Mouse (Mus musculus) gastrocnemius, adult 2 months (tissue): ENCODE measurements at regions not wholly inside any gene's neighbourhood (a gene's known extent, or its start where the extent isn't known, plus 50 kb on each side); places are given as distances from the start of the nearest gene placed in this dataset.

Source experiments
- DNase-seq: peaks from one replicate; pipeline ENCODE4 v3.0.0; 2022
- H3K27ac ChIP-seq: fragments of 200-600 bp; 2 replicates; pipeline ENCODE4 v1.8.1; 2022; ENCODE audit warnings: mild to moderate bottlenecking
- H3K4me3 ChIP-seq: fragments of 200-600 bp; 2 replicates; pipeline ENCODE4 v1.8.1; 2022; ENCODE audit warnings: mild to moderate bottlenecking, moderate library complexity
- CTCF ChIP-seq: fragments of 200-600 bp; IDR thresholded peaks from 2 replicates; pipeline ENCODE4 v1.8.1; 2022; ENCODE audit warnings: antibody characterized with exemption, mild to moderate bottlenecking, moderate library complexity
- intact Hi-C: fragments of 180-260 bp; cut with DNase I; formaldehyde crosslinking; loops from one replicate; pipeline ENCODE4 v1.15.1; 2025

DNA sequence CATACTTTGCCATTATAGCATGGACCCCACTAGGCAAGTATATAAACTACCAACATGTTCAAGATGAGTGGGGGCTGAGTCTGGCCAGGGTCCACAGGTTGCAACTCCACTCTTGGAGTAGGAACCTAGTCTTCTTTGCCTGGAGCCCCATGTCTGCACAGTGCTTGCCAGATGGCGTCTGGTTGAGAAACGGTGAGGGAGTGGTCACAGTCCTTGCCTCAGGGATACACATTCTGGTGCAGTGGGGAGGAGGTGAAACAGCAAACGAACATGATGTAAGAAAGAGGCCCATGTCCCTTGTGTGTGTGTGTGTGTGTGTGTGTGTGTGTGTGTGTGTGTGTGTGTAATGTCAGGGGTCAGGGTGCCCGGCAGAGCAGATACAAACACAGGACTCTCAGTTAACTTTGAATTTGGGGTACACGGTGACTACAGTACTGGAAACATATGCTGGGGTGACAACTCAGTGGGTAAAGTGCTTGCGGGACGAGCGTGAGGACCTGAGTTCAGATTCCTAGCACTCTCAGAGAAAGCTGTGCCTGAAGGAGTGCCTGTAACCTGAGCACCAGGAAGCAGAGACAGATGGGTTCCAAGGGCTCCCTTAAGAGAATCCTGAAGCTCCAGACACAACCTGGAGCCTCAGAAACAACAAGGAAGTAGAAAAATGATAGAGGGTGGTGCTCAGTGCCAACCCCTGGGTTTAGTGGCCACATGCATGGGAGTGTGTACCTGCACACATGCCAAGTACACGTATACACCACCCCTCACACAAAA, 373.8 kb downstream of the Wdr11 start:
- no peak overlapping the region for H3K4me3 ChIP-seq
- intact Hi-C loops: no loop called here
- no peak overlapping the region for H3K27ac ChIP-seq
- DNase-seq: no peak
- TF ChIP-seq CTCF: no peak

- no peak for TF ChIP-seq CTCF
- H3K27ac ChIP-seq: no peak overlapping the region
- no peak for DNase-seq
- intact Hi-C loops: no loop called here
- no peak overlapping the region for H3K4me3 ChIP-seq
Observed at GRCm38 (mm10) chr7:129966771-129967170, 375.1 kb downstream of the Wdr11 start.

DNA sequence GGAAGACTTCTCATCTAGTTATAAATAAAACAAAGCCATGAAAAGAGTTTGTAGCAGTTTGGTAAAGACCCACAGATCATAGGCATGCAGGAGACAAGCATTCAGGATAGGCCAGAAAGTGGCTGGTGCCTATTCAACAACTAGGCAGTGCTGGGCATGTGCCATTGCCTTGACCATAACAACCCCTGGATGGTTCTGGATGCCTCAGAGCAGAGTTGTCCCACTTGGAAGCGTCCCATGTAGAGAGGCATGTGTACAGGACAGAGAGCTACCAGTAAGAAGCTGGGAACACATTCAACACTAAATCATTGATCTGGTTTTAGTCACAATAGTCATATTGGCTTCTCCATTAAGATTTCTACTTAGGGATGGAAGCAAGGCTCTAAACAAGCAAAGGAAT, 378.5 kb downstream of the Wdr11 start:
- H3K4me3 ChIP-seq: no peak overlapping the region
- intact Hi-C loops: no loop called here
- H3K27ac ChIP-seq: no peak overlapping the region
- DNase-seq: no peak
- TF ChIP-seq CTCF: no peak

- H3K27ac ChIP-seq: no peak overlapping the region
- TF ChIP-seq CTCF: no peak
- intact Hi-C loops: no loop called here
- DNase-seq: no peak
- H3K4me3 ChIP-seq: no peak overlapping the region
Observed at GRCm38 (mm10) chr7:129974206-129974605, 382.5 kb downstream of the Wdr11 start.

- no peak overlapping the region for H3K4me3 ChIP-seq
- intact Hi-C loops: no loop called here
- no peak for TF ChIP-seq CTCF
- DNase-seq: no peak
- no peak overlapping the region for H3K27ac ChIP-seq
Observed at GRCm38 (mm10) chr7:129974837-129975236, 383.2 kb downstream of the Wdr11 start.

DNA sequence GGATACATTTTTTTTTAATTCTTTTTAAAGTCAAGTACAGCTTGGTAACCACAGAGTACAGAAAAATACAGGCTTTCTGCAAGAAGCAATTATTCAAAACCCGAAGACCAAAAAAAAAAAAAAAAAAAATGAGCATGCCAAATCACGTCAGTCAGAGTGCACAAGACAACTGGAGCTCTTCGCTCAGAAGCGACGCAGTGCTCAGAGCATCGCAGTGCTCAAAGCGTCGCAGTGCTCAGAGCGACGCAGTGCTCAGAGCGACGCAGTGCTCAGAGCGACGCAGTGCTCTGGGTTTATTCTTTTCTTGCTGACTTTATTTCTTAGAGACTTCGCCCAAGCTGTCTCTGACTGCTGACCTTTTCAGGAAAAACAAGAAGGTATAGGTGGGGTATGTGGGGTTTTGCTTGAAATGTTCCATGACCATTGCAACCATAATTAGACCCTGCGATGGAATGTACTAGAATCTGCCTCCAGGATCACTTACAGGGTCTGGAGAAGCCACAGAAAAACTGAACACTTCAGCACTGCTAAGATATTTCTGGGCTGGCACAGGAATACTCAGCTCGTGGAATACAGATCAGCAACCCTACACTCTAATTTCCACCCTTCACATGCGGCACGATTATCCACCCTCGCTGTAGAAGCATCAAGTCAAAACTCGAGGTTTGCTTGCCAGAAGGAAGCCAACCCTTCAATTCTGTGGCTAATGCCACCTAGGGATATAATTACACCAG, 384.3 kb downstream of the Wdr11 start:
- intact Hi-C loops: no loop called here
- TF ChIP-seq CTCF: no peak
- H3K4me3 ChIP-seq: no peak overlapping the region
- no peak overlapping the region for H3K27ac ChIP-seq
- no peak for DNase-seq

GRCm38 (mm10) chr7:129978576-129978975, 386.9 kb downstream of the Wdr11 start:
- Histone ChIP-seq H3K27ac (no peak overlapping the region), H3K4me3 (no peak overlapping the region)
- no peak for DNase-seq
- no peak for TF ChIP-seq CTCF
- intact Hi-C loops: no loop called here

GRCm38 (mm10) chr7:129979337-129979736, 387.7 kb downstream of the Wdr11 start:
- H3K27ac ChIP-seq: no peak overlapping the region
- TF ChIP-seq CTCF: no peak
- intact Hi-C loops: no loop called here

DNA sequence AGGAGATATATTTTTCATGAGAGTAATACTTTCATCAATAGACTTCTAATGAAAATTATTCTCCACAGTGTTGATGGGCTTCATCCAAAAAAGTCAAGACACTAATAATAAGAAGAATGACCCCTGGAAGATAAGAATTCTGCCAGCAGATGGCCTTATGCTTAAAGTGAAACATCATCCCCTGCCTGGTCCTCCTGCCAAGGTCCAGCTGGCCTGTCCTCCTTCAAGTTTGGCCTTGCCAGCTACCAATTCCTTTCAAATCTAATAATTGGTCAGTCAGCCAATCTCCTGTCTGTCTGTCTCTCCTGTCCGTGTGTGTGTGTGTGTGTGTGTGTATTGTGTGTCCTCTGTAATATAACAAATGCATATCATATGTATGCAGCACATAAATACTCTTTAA, 388.8 kb downstream of the Wdr11 start:
- intact Hi-C loops: no loop called here

More at GRCm38 (mm10) chr7:129979337-129979736, 387.7 kb downstream of the Wdr11 start:
- no peak for DNase-seq
- no peak overlapping the region for H3K4me3 ChIP-seq

DNA sequence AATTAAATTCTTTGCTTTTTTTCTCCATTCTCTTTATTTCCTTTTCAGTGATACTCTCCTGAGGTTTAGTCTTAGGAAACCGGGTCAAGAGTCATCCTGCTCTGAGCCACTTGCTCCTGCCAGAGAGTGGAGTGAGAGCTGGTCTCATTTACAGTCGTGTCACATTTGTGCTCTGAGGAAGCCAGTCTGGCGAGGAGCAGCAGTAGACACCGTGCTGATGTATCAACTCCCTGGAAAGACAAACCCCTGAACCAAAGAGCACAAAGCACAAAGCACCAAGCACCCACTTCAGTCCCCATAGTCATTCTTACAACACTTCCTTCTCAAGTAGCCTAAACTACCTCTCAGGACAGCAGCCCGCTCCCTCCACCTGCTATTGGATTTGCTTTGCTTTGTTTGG, 390.7 kb downstream of the Wdr11 start:
- H3K4me3 ChIP-seq: no peak overlapping the region
- intact Hi-C loops: no loop called here
- no peak for TF ChIP-seq CTCF
- H3K27ac ChIP-seq: no peak overlapping the region
- no peak for DNase-seq

More for the DNA sequence above, 388.8 kb downstream of the Wdr11 start:
- TF ChIP-seq CTCF: no peak
- no peak for DNase-seq
- no peak overlapping the region for H3K27ac ChIP-seq
- no peak overlapping the region for H3K4me3 ChIP-seq

- no peak overlapping the region for H3K27ac ChIP-seq
- no peak overlapping the region for H3K4me3 ChIP-seq
- intact Hi-C loops: no loop called here
- no peak for DNase-seq
- TF ChIP-seq CTCF: no peak
Observed at GRCm38 (mm10) chr7:129983601-129984120, 392.0 kb downstream of the Wdr11 start.

DNA sequence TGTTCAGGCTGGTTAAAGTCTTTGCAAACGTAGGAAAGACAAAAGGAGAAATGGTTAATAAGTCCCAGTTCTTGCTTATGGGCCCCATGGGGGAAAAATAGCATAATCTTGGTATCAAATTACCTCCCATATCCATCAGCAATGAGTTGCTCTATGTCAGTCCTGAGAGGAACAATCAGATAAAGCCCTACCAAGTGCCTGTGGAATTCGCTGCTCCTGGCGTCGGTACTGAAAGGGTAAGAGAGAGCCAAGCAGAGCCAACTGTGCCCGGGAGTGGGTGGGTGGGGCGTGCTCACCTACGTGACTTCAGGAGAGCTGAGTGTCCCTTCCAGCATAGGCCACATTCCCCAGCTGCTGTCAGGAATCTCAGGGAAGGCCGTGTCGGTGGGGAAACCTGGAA, 392.7 kb downstream of the Wdr11 start:
- Histone ChIP-seq H3K27ac (no peak overlapping the region), H3K4me3 (no peak overlapping the region)
- intact Hi-C loops: no loop called here
- DNase-seq: no peak
- TF ChIP-seq CTCF: no peak

- intact Hi-C loops: no loop called here
Observed at GRCm38 (mm10) chr7:129987119-129987665, 395.5 kb downstream of the Wdr11 start.

More at GRCm38 (mm10) chr7:129987119-129987665, 395.5 kb downstream of the Wdr11 start:
- Histone ChIP-seq H3K27ac (no peak overlapping the region), H3K4me3 (no peak overlapping the region)
- no peak for DNase-seq
- no peak for TF ChIP-seq CTCF
